Mouse (Mus musculus) thymus, adult 18-20 months (tissue): Measurements from ENCODE around the gene Glyctk.

ENCODE experiments used
- DNase-seq, 2 experiments: peaks; one replicate each; pipeline ENCODE4 v3.0.0; 2022; ENCODE audit warnings: mixed read lengths in 2 of 2

The Glyctk gene

DNA sequence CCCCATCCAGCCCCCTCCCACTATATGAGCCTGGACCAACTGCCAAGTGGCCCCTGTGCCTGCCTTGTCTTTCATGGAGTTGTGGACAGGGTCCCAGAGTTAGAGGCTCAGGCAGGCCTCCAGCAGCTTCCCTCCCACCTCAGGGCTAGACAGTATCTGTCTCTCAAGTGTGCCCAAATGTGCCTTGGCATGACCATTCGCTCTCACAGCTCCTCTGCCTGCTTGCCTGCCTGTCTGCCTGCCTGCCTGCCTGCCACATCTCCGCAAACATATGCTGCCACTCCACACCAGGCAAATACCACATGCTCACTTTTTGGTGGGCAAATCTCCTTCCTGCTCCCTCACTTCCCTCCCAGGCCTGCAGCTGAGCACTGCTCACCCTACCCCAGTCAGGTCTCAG lies 12.4 kb downstream of the Glyctk start:
- DNase-seq = no peak

DNA sequence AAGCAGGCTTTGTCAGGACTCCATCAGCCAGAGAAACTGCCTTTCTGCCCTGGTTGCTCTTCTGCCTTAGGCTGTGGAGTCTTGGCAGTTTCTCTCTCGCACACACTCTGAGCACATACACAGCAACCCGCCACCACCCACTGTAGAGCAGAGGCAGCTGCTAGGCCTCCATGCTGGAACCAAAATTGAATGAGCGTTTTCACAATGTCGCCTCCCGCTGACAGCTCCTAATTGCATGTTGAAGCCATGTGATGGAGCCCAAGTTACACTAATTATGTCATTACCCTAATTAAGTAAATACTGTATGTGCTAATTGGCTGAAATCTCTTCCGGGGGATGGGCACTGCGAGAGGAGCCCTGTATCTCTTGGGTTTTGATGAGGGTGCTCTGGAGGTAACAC lies 13.8 kb downstream of the Glyctk start:
- no peak for DNase-seq

DNA sequence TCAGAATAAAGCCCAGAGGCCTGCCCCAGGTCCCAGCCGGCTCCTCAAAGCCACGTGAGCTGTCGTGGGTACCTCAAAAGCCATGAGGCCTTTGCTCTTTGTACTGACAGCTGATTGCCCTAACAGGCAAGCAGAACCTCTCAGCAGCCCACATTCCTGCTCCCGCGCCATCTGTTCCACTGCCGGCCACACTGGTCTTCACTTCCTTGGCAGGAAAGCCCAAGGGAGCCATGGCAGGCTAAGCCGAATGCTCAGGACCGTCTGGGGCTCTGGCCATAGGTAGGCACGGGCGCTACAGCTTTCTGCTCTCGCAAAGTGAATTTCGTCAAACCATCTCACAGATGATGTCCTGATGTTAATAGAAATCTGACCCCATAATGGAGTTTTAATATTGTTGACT lies 16.0 kb downstream of the Glyctk start:
- no peak for DNase-seq

GRCm38 (mm10) chr9:106139763-106140162 lies 18.2 kb downstream of the Glyctk start:
- DNase-seq = no peak

DNA sequence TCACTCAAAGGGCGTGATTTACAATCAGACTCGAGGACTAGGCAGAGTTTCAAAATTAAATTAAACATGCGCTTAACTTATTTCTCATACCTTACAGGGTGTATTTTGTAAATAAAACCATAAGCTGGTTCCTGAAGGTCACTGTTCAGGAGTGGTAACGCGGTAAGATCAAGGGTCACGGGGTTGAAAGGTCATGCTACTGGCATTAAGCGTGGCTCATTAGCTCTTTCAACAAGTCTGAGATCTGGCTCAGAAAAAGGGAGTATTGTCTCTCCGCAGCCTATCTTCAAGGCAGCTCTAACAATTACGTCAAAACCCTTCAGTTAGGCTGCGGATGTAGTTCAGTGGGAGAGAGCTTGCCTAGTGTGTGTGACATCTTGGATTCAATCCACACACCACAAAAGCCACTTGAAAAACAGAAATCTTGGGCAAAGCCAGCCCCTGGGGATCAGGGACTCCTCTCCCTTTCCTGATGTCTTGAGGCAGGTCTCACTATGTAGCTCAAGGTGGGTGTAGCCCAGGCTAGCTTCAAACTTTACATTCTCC lies 20.2 kb downstream of the Glyctk start:
- no peak for DNase-seq

- no peak for DNase-seq
These were observed 27.7 kb downstream of the Glyctk start for GRCm38 (mm10) chr9:106130250-106130649.

DNA sequence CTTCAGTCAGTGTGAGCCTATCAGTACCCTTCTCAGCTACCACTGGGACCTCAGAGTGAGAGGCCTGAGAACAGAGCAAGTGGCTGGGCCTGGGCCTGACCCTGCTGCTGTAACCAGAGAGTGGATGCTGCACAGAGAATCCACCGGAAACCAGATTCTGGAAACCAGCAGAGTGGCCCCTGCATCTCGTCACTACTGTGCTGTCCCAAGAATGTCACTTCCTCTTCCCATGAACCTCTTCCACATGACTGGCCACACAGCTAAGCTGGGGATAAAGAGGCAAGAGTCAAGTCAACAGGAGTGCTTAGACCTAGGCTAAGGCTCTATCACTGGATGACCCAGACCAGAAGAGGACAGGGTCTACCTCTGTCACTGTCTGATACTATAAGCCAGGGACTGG lies 28.9 kb downstream of the Glyctk start:
- DNase-seq = no peak

- no peak for DNase-seq
These were observed 31.1 kb downstream of the Glyctk start for GRCm38 (mm10) chr9:106126786-106127251.

- no peak for DNase-seq
These were observed 34.3 kb downstream of the Glyctk start for GRCm38 (mm10) chr9:106123599-106123998.

- DNase-seq = no peak
These were observed 38.9 kb downstream of the Glyctk start for GRCm38 (mm10) chr9:106119075-106119474.

- DNase-seq = no peak
These were observed 42.0 kb downstream of the Glyctk start for GRCm38 (mm10) chr9:106115801-106116424.

DNA sequence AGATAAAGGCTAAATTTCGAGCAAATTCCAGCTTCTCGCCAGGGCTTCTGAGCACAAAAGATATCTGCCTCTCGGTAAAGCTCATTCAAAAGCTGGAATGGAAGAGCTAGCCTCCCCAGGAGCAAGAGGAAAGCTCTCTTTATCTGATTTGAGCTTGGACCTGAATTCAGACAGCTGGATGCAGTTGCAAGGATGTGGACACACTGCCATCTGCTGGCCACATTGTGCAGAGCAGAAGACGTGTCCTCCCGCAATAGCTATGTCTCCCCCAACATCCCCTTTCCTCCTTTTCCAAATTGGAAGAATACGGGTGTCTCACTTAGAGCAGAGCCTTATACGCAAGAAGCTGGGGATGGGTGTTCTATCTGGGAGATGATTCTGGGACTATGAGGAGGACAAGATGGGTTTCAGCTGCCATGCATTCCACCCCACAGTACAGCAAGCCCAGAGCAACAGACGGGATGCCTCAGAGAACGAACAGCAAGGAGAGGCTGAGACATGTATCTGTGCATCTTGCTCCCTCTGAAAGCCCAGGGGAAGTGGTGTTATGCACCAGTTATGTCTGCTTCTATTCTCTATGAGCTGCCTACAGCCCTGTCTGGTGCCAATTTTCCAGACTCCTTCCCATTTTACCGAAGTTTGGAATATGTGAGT lies 45.0 kb downstream of the Glyctk start:
- no peak for DNase-seq

DNA sequence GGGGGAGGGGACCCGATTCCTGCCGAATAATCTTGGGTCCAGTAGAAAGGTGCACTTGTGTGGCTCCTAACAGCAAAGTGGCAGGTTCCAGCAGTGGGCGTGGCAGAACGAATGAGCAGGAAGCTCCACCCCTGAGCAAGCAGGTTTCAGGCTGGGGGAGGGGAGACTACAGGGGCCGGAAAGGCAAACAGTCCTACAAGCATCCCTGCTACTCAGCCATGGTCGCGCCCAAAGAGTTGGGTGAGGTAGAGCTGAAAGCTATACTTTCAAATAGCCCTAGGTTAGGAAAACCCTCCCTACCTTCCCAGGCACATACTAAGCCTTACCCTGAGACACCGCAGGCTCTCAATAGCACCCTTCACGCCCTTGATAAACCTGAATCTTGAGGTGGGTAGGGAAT lies 51.7 kb downstream of the Glyctk start:
- DNase-seq = no peak

- DNase-seq = no peak
These were observed 53.5 kb downstream of the Glyctk start for GRCm38 (mm10) chr9:106104401-106104800.
